Mouse (Mus musculus) ES-E14 (cell line): Measurements from ENCODE around the gene Syngap1.

Source experiments
- CHD2 ChIP-seq: IDR thresholded peaks from 2 replicates; pipeline ENCODE4 v1.6.1; 2014; ENCODE audit warnings: mild to moderate bottlenecking, low read depth, low read length, inconsistent platforms
- HCFC1 ChIP-seq: IDR thresholded peaks from 2 replicates; pipeline ENCODE4 v1.6.1; 2012; ENCODE audit warnings: low read length, inconsistent platforms, borderline replicate concordance; ENCODE audit not compliant: insufficient read depth
- MAFK ChIP-seq: IDR thresholded peaks from 2 replicates; pipeline ENCODE4 v1.6.1; 2014; ENCODE audit warnings: mild to moderate bottlenecking, low read depth, low read length, inconsistent platforms; ENCODE audit not compliant: insufficient read depth
- ZC3H11A ChIP-seq: IDR thresholded peaks from 2 replicates; pipeline ENCODE4 v1.6.1; 2012; ENCODE audit warnings: low read depth, mild to moderate bottlenecking, inconsistent platforms, low read length, borderline replicate concordance
- ZNF384 ChIP-seq: IDR thresholded peaks from 2 replicates; pipeline ENCODE4 v1.6.1; 2012; ENCODE audit warnings: low read depth, low read length, inconsistent platforms

DNA sequence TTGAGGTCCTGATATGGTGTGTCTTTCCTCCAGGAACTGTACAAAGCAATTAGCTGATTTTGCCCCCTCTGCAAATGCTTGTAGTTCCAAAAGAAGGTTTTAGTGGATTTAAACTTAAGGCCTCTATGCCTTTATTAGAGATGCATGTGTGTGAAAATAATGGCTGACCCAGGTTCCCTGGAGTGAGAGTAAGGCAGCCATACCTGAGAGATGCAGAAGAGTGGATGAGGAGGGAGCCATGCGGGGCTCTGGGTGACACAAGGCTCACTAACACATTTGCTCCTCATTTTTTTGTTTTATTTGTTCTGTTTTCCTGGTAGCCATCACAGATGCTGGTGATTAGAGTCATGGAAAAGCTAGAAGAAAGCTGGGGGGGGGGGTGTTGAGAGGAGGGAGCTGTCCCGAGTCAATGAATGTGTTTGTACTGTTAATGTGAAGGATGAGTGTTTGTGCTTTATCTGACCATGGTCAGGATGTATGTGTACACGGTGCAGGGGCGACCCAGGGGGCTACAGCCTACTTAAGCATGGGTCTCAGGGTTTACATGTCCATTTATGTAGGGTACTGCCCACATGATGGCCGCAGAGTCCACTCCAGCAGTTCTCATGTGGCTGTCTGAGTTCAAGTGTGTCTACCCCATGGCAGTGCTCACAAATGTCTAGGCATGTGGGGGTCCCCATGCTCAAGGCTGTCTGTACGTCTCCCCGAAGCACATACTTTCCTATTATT is 9.7 kb downstream of the Syngap1 start:
- TF ChIP-seq HCFC1 (no peak), ZNF384 (no peak), ZC3H11A (no peak), MAFK (no peak), CHD2 (no peak)
